Mouse (Mus musculus): ENCODE measurements at regions not wholly inside any gene's neighbourhood (a gene's known extent, or its start where the extent isn't known, plus 50 kb on each side); places are given as distances from the start of the nearest gene placed in this dataset.
"Not testable (repeated sequence)": the region's sequence is repeated elsewhere in the genome, so short reads cannot be mapped to it uniquely, and the experiment has no call there.

GRCm38 (mm10) chrX:50602881-50603280 is 174.6 kb upstream of the Olfr1324 start:
- peak in 1 of 2 experiments; percentile 82 for DNase-seq

GRCm38 (mm10) chrX:50602461-50602875 is 174.2 kb upstream of the Olfr1324 start:
- not testable (repeated sequence) for DNase-seq

GRCm38 (mm10) chrX:50600262-50600661 is 172.0 kb upstream of the Olfr1324 start:
- DNase-seq = peak in 1 of 2 experiments; percentile 69

GRCm38 (mm10) chrX:50599780-50600179 is 171.5 kb upstream of the Olfr1324 start:
- DNase-seq = peak in 1 of 2 experiments; percentile 55

- not testable (repeated sequence) for DNase-seq
These were observed 169.3 kb upstream of the Olfr1324 start for GRCm38 (mm10) chrX:50597626-50598025.

- DNase-seq = no peak
These were observed 168.8 kb upstream of the Olfr1324 start for GRCm38 (mm10) chrX:50597105-50597504.

- not testable (repeated sequence) for DNase-seq
These were observed 166.7 kb upstream of the Olfr1324 start for GRCm38 (mm10) chrX:50594976-50595375.

- DNase-seq = no peak
These were observed 163.2 kb upstream of the Olfr1324 start for GRCm38 (mm10) chrX:50591477-50591876.

GRCm38 (mm10) chrX:50590673-50591341 is 162.5 kb upstream of the Olfr1324 start:
- no peak for DNase-seq

GRCm38 (mm10) chrX:50588892-50589291 is 160.6 kb upstream of the Olfr1324 start:
- DNase-seq = no peak

- no peak for DNase-seq
These were observed 155.7 kb upstream of the Olfr1324 start for GRCm38 (mm10) chrX:50583741-50584580.

- peak in 1 of 2 experiments; percentile 38 for DNase-seq
These were observed 151.9 kb upstream of the Olfr1324 start for GRCm38 (mm10) chrX:50580200-50580599.

- peak in 1 of 2 experiments; percentile 53 for DNase-seq
These were observed 148.5 kb upstream of the Olfr1324 start for GRCm38 (mm10) chrX:50576824-50577223.

GRCm38 (mm10) chrX:50572191-50573095 is 144.1 kb upstream of the Olfr1324 start:
- DNase-seq = peak in 1 of 2 experiments; percentile 53

- DNase-seq = peak in 1 of 2 experiments; percentile 58
These were observed 140.8 kb upstream of the Olfr1324 start for GRCm38 (mm10) chrX:50569087-50569486.

- DNase-seq = peak in 1 of 2 experiments; percentile 75
These were observed 138.0 kb upstream of the Olfr1324 start for GRCm38 (mm10) chrX:50566345-50566744.

GRCm38 (mm10) chrX:50565031-50565430 is 136.7 kb upstream of the Olfr1324 start:
- DNase-seq = not testable (repeated sequence)

- DNase-seq = peak in 1 of 2 experiments; percentile 11
These were observed 132.6 kb upstream of the Olfr1324 start for GRCm38 (mm10) chrX:50560915-50561314.

- peak in 1 of 2 experiments; percentile 22 for DNase-seq
These were observed 122.0 kb upstream of the Olfr1324 start for GRCm38 (mm10) chrX:50550297-50550696.

- peak in 1 of 2 experiments; percentile 53 for DNase-seq
These were observed 121.4 kb upstream of the Olfr1324 start for GRCm38 (mm10) chrX:50549713-50550112.

- not testable (repeated sequence) for DNase-seq
These were observed 109.5 kb upstream of the Olfr1324 start for GRCm38 (mm10) chrX:50537785-50538159.
